Mouse (Mus musculus) spleen, postnatal 14 days (tissue): ENCODE measurements at regions not wholly inside any gene's neighbourhood (a gene's known extent, or its start where the extent isn't known, plus 50 kb on each side); places are given as distances from the start of the nearest gene placed in this dataset.

ENCODE experiments used
- DNase-seq, 2 experiments: peaks; one replicate each; pipeline ENCODE4 v3.0.0; 2021 to 2022; ENCODE audit warnings: low spot score in 2 of 2

- DNase-seq, result no peak
Measured at GRCm38 (mm10) chr3:149424306-149424705, 434.0 kb upstream of the Adgrl2 start.

- DNase-seq, result no peak
Measured at GRCm38 (mm10) chr3:149423491-149423890, 433.1 kb upstream of the Adgrl2 start.

DNA sequence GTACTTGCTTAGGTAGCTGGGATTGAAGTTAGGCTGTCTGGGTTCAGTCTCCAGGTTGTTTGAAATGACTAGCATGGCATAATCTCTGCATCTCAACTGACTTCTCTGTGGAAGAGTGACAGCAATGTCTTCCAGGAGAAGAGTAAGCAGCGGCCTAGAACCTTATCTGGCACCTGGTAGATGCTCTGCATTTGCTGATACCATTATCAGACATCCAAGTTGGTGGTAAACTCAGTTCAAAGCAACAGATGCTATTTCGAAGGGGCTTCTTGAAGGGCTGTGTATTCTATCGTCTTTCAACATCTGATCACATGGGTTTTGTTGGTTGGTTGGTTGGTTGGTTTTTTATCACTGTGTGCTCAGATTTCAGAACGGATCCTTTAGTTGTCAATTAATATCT lies 424.7 kb upstream of the Adgrl2 start:
- no peak for DNase-seq

- no peak for DNase-seq
Measured at GRCm38 (mm10) chr3:149413114-149413513, 422.8 kb upstream of the Adgrl2 start.

DNA sequence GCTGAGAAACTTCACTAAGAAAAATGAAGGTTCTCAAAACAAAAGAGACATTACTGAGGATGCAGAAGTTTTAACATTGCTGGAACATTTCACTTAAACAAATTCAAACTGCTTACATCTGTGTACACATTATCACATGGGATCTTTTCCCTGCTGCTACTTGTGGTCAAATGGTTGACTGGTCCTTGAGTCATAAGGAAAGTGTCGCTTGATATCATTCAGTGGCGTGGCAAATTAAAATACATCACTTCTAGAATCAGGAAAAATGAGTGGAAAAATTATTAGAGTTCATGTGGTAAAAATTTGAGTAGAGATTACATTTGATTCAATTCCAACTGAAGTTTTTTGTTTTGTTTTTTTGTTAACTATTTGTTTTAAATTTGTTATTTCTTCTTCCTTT lies 420.2 kb upstream of the Adgrl2 start:
- DNase-seq, result no peak

- no peak for DNase-seq
Measured at GRCm38 (mm10) chr3:149408858-149409257, 418.5 kb upstream of the Adgrl2 start.

DNA sequence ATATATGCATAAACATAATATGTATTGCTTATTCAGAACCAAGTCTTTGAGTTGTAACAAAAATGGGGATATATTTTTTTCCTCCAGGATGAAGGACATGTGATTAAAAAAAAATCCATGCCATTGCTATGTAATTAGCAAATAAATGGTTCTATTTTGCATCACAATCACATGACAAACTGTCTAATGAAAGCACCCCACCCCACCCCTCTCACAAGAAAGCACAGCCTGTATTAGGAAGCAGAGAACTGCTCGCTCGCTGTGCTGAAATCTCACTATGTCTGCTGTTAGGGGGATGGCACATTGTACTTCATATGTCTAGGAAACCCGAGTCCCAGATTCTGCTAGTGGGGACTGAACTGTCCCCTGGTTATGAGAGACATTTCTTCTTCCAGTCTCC lies 415.5 kb upstream of the Adgrl2 start:
- no peak for DNase-seq

- no peak for DNase-seq
Measured at GRCm38 (mm10) chr3:149404691-149405090, 414.3 kb upstream of the Adgrl2 start.

- no peak for DNase-seq
Measured at GRCm38 (mm10) chr3:149402496-149402895, 412.1 kb upstream of the Adgrl2 start.

GRCm38 (mm10) chr3:149395082-149395481 lies 404.7 kb upstream of the Adgrl2 start:
- no peak for DNase-seq

DNA sequence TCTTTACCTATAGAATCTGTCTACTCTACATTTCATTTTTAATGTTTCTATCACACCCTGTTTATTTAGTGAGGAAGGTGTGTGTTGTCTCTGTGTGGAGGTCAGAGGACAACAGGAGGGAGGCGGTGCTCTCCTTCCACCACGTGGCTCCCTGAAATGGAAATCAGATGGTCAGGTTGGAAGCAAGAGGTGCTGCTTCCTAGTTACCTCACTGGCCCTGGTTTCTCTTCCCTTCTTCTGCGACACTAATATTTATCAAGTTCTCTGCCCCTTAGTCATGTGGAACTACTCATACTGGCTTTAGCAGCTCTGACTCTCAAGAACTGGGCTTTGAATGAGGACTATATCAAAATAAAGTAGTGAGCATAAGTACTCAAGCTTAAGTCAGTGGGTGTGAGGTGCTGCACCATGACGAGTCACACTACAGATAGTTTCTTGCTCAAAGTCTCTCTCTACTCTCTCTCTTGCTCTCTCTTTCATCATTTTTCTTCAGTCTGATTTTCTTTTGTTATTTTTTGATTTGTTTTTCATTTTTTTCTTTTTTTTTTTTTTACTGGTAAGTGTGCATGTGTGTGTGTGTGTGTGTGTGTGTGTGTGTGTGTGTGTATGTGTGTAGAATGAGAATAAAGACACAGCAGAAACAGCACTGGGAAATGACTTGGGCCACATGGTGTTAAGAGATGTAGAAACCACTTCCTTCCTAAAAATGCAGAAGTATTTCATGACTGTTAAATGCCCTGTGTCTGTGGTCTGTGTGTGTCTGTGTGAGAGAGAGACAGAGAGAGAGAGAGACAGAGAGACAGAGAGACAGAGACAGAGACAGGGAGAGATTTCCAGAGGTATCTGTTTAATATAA lies 403.2 kb upstream of the Adgrl2 start:
- no peak for DNase-seq

GRCm38 (mm10) chr3:149392164-149392563 lies 401.8 kb upstream of the Adgrl2 start:
- DNase-seq, result no peak

- no peak for DNase-seq
Measured at GRCm38 (mm10) chr3:149387537-149387936, 397.2 kb upstream of the Adgrl2 start.

GRCm38 (mm10) chr3:149386027-149386426 lies 395.7 kb upstream of the Adgrl2 start:
- no peak for DNase-seq

DNA sequence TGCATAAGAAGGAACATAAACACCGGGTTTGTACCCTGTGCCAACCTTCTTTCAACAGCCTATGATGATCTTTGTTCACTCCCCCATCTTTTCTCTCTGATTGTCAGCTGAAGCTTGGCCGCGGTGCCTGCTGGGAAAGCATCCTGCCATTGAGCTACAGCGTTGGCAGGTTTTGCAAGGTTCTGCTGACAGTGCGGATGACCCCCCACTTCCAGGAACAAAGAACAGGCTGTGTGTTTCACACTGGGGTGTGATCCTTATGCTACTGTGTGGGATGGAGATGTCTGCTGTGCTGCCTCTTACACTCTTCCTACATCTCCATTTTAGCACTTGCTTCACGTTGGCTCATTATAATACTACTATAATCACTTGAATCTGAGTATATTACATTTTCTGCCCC lies 395.0 kb upstream of the Adgrl2 start:
- DNase-seq, result no peak

DNA sequence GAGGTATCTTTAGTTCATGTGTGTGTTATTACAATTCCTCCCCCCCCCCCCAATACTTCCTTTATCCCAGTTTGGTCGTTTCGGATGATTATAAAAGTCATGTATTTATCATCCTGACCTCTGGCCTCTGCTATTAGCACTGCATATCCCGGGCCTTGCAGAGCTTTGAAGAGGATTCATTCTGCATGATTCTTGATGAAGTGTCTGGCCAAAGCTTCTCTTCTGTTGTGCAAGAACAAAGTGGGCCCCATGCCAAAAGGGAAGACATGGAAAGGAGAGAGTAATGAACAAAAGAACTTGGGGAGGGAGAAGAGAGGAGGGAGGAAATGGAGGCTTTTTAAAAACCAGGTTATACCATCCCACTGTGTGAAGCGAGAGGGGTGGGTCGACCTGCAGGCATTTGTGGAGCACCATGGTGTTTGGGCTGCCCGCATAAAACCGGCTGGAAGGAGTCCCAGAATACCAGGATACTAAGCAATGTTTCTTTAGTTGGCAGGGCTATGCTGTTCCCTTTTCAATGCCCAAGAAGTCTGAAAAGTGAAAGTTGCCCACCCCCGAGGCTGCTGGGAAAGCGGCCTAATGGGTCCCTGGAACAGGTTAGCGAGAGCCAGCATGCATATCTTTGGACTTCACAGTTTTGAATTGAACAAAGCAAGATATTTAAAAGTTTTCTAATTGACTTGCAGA lies 391.3 kb upstream of the Adgrl2 start:
- no peak for DNase-seq

- DNase-seq, result no peak
Measured at GRCm38 (mm10) chr3:149381051-149381450, 390.7 kb upstream of the Adgrl2 start.

- no peak for DNase-seq
Measured at GRCm38 (mm10) chr3:149379866-149380472, 389.6 kb upstream of the Adgrl2 start.

GRCm38 (mm10) chr3:149379249-149379865 lies 389.0 kb upstream of the Adgrl2 start:
- DNase-seq, result no peak

DNA sequence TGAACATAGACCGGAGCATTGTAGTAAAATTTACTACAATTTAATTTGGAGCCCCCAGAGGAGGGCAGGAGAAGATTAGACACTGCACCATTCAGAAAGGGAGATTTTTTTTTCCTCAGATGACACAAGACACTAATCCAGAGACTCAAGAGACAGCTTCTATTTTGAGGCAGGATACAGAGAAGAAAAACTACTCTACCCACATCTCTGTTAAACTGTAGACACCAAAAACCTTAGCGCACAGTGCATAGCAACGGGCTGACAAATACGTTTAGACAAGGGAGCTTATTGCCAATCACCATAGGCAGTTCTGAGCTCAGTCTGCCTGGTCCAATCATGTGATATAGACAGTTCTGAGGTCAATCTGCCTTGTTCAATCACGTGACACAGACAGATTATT lies 381.1 kb upstream of the Adgrl2 start:
- no peak for DNase-seq

GRCm38 (mm10) chr3:149370517-149371227 lies 380.3 kb upstream of the Adgrl2 start:
- DNase-seq, result no peak

DNA sequence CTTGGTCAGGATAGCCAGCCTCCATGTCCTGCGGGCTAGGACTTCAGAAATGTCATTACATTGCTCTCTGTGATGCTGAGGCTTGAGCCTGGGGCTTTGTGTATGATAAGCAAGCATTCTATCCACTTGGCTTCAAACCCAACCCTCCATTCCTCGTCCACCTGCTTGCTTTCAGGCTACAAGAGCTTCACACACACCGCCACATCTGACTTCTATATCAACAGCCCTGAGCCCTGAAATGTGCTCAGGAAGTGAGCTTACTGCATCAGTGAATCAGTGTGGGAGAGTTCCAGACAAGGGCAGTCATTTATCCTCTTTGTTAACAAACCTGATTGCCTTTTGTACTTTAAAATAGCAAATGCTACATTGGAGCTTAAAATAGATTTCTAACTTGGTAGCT lies 377.5 kb upstream of the Adgrl2 start:
- DNase-seq, result no peak
